Comparison of ENCODE assay signal across 8 mouse cellular contexts in genomic region chr7:31097583-31098248, GRCm38 (mm10). TPM values are rescaled to one million over a fixed set of nuclear protein-coding genes. Genes with fewer than 3 reads are reported as not detected.
A peak's percentile ranks its signal among the peaks of the same experiment; 100 is the strongest.
DNase-seq lines count a peak whose midpoint lies in the region; TF ChIP-seq lines count a peak whose summit lies in the region.

No protein-coding gene starts in this region.

- no peak overlapping the region for H3K4me3 ChIP-seq in left cerebral cortex, adult 2 months
- peak overlapping the region; percentile 76 for H3K4me3 ChIP-seq in megakaryocyte, embryonic 14.5 days (replicated peaks)

- H3K4me1 ChIP-seq in megakaryocyte, embryonic 14.5 days: peaks cover 14% of the 10 kb centered on the region

- no peak overlapping the region for H3K27ac ChIP-seq in left cerebral cortex, adult 2 months

- peaks cover 48% of the 10 kb centered on the region for H3K27me3 ChIP-seq in megakaryocyte, embryonic 14.5 days (replicated peaks)

- intact Hi-C loops in left cerebral cortex, adult 2 months (cut with DNase I): loop anchor here (1.0 to 5.0 kb wide), 3 partner anchors 38 to 225 kb away; partner anchors contain the start of genes Lgi4 and Usf2

- peaks cover 5% of the 10 kb centered on the region; the same call in 1 of the 2 replicates for H3K9me3 ChIP-seq in megakaryocyte, embryonic 14.5 days

- DNase-seq in T-cell, adult 2 months (ENCODE audit: low spot score): peak; percentile 88
- DNase-seq in cerebellum, postnatal 4 days (ENCODE audit: low spot score in 2 of 2): peak; percentile 89 to 93
- peak; percentile 86 to 89 for DNase-seq in gastrocnemius, adult 8-10 months (ENCODE audit: low spot score in 2 of 2)
- peak; percentile 73 for DNase-seq in hindlimb bud, embryonic 11.5 days (ENCODE audit: extremely low spot score, low read depth, low spot score)
- peak; percentile 88 to 90 for DNase-seq in left cerebral cortex, adult 2 months (ENCODE audit: extremely low spot score in 1 of 2, low spot score in 2 of 2)
- peak; percentile 92 to 95 for DNase-seq in right cerebral cortex, postnatal 10 days (ENCODE audit: low spot score in 2 of 2)
- peak; percentile 95 for DNase-seq in urinary bladder, postnatal 14 days (ENCODE audit: low spot score)

- TF ChIP-seq CTCF in left cerebral cortex, adult 2 months (IDR thresholded peaks at IDR 0.05): peak; percentile 94

- no peaks in the 10 kb centered on the region for H3K36me3 ChIP-seq in megakaryocyte, embryonic 14.5 days (replicated peaks; ENCODE audit: low read length)

RNA-seq across cellular contexts. Expression of gene Hpn, which starts 17.4 kb away (rescaled TPM):
- total RNA-seq in gastrocnemius, adult 8-10 months (2022): 10 to 100 TPM; 15.2 to 21.0 (median 17.7) TPM
- 1 to 10 TPM; 2.5 to 8.3 TPM for total RNA-seq in left cerebral cortex, adult 2 months (2021)
- polyA plus RNA-seq in megakaryocyte, embryonic 14.5 days (2012; ENCODE audit: insufficient read depth, low replicate concordance): 1.8 TPM in 1 of 2 replicates, not detected in the other

RNA-seq across cellular contexts. Expression of gene Fxyd3, which starts 21.2 kb away (rescaled TPM):
- 1 to 10 TPM in 2 of 4 experiments, under 1 TPM in 2; 0.77 to 1.3 (median 0.92) TPM for total RNA-seq in gastrocnemius, adult 8-10 months (2022)
- not detected for total RNA-seq in left cerebral cortex, adult 2 months (2021)
- not detected in 2 replicates for polyA plus RNA-seq in megakaryocyte, embryonic 14.5 days (2012; ENCODE audit: insufficient read depth, low replicate concordance)

RNA-seq across cellular contexts. Expression of gene Scn1b, which starts 29.1 kb away (rescaled TPM):
- 1,000 to 10,000 TPM in 1 of 4 experiments, 100 to 1,000 TPM in 3; 780 to 1,106 (median 929) TPM for total RNA-seq in gastrocnemius, adult 8-10 months (2022)
- 100 to 1,000 TPM; 737 to 759 TPM for total RNA-seq in left cerebral cortex, adult 2 months (2021)
- 8.8 and 28.4 TPM in 2 replicates for polyA plus RNA-seq in megakaryocyte, embryonic 14.5 days (2012; ENCODE audit: insufficient read depth, low replicate concordance)

RNA-seq across cellular contexts. Expression of gene Lgi4, which starts 38.6 kb away (rescaled TPM):
- total RNA-seq in gastrocnemius, adult 8-10 months (2022): 1 to 10 TPM; 1.4 to 3.5 (median 2.3) TPM
- total RNA-seq in left cerebral cortex, adult 2 months (2021): 10 to 100 TPM; 28.9 to 34.1 TPM
- 0.23 and 0.67 TPM in 2 replicates for polyA plus RNA-seq in megakaryocyte, embryonic 14.5 days (2012; ENCODE audit: insufficient read depth, low replicate concordance)

RNA-seq across cellular contexts. Expression of gene Fxyd1, which starts 40.7 kb away (rescaled TPM):
- 100 to 1,000 TPM; 556 to 826 (median 679) TPM for total RNA-seq in gastrocnemius, adult 8-10 months (2022)
- total RNA-seq in left cerebral cortex, adult 2 months (2021): 10 to 100 TPM; 72.8 to 79.1 TPM
- not detected in 2 replicates for polyA plus RNA-seq in megakaryocyte, embryonic 14.5 days (2012; ENCODE audit: insufficient read depth, low replicate concordance)
